Mouse (Mus musculus): ENCODE results near the gene Tnip1.
"Not testable (repeated sequence)": the region's sequence is repeated elsewhere in the genome, so short reads cannot be mapped to it uniquely, and the experiment has no call there.

The Tnip1 gene

DNA sequence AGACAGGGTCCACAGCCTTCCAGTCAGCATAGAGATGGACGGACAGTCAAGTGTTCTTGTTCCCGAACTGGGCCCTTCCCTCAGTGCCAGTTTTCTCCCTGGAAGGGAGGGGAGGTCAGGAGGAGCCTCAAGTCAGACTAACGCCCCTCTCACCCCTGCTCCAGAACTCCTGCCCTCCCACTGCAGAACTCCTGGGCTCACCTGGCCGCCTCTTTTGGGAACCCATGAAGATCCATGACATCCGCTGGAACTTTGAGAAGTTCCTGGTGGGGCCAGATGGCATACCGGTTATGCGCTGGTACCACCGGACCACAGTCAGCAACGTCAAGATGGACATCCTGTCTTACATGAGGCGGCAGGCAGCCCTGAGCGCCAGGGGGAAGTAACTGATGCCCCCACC, 53.4 kb downstream of the Tnip1 start:
- no peak for DNase-seq (ENCODE audit: low spot score)

DNA sequence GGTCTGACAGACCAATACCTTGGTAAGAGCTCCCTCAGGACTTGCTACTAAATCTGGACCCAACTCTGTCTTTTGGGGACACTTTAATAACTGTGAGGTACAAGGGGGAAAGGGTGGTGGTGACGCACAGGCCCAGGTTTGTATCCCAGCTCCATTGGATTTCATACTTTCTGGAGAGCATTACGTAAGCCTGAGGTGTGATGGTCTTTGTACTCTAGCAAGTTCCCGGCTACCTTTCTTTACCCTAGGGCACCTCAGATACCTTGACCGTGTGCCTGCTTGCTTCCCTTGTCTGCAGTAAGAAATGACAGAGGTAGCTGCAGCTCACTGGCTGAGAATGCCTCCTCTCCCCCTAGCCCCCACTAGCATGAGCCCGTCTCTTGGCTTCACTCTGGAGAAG, 55.5 kb downstream of the Tnip1 start:
- no peak for DNase-seq (ENCODE audit: low spot score)

DNA sequence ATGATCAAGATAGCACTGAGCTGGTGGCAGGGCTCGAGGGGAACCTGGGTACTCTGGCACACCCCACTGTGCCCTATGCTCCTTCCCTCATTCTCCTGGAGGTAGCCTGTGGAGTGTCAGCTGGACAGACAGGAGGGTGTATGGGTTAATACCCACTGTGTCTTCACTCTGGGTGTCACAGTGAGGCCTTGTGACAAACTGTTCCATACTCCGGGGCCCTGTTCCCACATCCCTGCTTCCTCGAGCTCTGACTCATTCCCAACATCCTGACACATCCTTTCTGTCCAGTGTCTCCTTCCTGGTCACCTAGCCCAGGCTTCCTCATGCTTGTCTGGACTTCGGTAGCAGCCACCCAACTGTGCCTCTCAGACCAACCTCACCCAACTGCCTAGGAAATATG, 56.3 kb downstream of the Tnip1 start:
- no peak for DNase-seq (ENCODE audit: low spot score)

DNA sequence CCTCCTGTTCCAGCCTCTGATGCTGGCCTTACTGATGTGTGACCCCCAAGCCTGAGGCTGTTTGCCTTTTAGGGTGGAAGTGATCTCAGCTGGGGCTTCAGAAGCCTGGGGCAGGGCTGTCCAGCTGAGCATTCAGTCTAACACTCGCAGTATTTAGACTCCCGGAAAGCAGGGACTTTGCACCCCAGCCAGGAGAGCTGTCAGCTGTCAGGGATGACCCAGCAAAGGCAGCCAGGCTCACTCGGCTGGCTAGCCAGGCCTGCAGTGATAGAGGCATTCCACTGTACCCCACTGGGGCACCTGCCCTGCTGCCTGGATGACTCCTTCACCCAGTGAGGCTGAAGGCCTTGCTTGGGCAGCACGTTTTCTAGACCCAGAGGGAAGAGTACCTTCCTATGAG, 56.8 kb downstream of the Tnip1 start:
- DNase-seq (ENCODE audit: low spot score), result no peak

DNA sequence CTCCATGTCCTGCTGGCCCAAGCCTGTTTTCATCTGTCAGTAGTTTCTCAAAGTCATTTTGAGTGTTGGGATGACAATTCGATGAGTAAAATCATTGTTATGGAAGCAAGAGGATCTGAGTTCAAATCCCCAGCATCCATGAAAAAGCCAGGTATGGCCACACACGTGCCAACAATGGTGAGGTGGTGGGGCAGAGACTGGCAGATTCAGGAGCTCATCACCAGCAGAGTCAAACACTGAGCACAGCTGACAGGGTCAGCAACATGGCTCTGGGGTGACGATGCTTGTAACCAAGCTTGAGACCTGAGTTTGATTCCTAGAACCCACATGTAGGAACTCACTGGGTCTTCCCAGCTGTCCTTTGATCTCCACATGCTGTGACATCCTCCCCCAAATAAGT, 57.6 kb downstream of the Tnip1 start:
- DNase-seq (ENCODE audit: low spot score), result no peak

DNA sequence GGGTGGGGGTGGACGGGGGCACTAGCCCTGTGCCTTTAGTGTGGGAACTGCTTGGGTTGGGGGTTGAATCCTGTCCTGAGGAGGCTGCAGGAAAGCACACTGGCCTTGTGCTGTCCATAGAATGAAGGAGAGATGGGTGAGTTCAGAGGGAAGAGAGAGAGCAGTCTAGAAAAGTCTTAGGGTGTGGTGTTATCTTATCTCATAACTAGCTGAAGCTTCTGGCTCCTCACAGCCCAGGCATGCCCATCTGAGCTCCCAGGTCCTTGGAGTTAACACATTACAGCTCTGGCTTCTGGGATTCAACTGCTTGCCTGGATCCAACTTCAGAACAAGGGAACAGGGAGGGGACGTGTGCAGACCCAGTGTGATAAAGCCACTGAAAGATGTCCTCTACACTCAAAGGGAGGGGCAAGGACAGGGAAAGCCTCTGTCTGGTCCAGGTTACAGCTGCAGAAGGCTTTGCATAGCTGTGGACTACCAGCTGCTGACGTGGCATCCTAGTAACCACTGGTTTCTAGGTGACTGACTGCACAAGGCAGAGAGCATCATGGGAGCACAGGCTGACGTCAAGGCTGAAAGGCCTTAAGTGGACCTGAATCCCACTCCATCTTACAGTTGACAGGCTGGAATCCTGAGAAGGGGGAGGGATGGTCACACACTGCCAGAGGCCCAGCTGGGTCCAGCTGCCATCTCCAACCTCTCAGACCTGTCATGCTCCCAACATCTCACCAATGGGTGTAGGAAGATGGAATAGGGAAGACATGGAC, 58.6 kb downstream of the Tnip1 start:
- DNase-seq (ENCODE audit: low spot score), result peak; percentile 26

DNA sequence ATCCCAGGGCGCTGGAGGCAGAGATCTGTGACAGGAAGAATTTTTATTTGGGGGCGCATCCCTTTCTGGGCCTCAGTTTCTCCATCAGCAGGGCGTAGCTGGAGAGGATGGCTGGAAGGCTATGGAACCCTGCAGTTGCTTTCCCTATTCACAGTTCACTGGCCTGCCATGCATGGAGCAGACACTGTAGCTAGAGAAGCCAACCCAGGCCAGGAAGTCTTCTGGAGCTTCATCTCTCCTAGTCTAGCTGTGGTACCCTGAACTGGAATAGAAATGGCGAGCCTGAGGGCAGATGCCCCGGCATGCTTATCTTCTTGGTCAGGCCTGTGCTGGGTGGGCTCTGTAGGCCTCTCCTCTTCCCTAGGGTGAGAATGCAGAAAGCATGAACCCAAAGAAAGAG, 59.4 kb downstream of the Tnip1 start:
- DNase-seq (ENCODE audit: low spot score), result no peak

DNA sequence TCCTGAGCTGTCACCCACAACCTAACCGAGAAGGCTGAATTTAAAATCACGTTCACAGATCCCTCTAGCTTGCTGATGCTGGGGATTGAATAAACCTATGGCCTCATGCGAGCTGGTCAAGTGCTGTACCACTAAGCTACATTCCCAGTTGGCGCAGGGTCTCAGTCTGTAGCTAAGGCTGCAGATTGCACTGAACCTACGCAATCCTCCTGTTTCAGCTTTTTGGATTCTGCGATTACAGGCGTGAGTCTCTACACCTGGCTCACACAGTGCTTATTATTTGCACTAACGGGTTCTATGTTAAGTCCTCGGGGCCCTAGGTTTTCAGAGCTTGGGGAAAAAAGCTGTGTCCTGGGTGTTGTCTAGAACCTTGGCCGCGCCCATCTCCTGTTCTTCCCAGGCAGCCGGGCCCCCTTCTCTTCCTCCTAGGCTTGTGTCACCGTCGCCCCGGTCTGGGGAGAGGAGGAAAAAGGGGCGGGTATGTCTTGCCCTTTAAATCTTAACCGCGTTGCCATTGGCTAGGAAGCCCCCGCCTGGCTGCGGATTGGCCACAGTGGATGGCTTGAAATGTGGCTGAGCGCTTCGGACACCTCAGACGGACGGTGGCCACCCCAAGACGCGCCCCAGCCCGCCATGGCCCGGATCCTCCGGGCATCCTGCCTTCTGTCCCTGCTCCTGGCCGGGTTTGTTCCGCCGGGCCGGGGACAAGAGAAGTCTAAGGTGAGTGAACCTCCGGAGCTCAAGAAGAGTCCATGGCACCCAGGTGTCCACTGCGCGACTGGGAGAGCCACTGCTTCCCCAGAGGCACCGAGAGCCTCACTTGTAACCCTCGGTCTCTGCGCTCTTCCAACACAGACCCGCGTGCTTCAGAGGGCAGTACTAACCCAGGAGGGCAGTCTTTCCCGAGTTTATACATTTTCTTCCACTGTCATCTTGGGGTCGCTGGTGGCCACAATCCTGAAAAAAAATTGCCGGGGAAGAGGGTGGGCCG, 60.1 kb downstream of the Tnip1 start, which contains the start of gene Gpx3:
TSS of gene Gpx3 (plus strand) at position 121 of the 991 bp plus-strand sequence.
- DNase-seq (ENCODE audit: low spot score), result no peak

DNA sequence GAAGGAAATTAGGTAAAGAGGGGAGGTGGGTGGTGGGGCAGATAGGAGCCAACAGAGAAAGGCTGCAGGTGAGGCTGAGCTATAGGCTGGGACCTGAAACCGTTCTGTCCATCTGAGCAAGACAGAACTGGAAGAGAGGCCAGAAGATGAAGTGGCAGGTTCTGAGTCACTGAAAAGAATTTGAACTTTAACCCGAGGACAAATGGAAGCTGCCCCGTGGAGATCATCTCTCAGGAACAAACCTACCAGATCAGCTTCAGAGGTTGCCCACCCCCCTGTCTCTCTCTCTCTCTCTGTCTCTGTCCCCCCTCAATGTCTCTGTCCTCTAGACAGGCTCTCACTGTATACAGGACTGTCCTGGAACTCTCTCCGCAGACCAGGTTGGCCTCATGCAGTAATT, 63.1 kb downstream of the Tnip1 start:
- no peak for DNase-seq (ENCODE audit: low spot score)

DNA sequence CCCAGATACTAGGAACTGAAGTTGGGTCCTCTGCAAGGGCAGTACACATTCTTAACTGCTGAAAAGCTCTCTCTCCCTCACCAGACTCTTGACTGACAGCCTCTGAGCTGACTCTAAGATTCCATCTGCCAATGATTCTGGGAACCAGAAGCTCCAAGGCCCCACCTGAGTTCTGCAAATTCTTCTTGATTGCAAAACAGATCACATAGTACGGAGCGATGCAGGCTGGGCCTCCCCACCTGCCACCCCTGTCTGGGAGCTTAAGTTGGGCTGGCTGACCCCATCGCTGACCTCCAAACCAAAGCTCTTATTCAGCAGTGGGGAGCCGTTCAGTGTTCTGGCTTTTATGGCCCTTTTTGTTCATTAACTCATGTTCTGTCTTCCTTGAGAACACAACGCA, 65.2 kb downstream of the Tnip1 start:
- no peak for DNase-seq (ENCODE audit: low spot score)

DNA sequence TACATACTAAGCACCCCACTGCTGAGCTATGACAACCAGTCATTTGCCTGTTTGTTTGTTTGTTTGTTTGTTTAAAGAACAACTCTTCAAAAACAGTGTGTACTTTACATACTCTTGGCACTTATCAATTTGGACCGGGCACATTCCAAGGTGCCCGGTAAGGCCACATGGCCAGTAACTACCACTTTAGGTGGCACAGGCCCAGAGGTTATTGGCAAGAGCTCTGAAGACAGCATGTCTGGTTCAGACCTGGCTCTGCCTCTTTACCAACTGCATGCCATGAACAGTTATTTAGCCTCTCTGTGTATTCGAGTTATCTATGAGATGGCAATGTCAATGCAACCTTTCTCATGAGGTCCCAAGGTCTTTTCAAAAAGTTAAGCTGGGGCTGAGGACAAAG, 66.1 kb downstream of the Tnip1 start:
- not testable (repeated sequence) for DNase-seq (ENCODE audit: low spot score)

DNA sequence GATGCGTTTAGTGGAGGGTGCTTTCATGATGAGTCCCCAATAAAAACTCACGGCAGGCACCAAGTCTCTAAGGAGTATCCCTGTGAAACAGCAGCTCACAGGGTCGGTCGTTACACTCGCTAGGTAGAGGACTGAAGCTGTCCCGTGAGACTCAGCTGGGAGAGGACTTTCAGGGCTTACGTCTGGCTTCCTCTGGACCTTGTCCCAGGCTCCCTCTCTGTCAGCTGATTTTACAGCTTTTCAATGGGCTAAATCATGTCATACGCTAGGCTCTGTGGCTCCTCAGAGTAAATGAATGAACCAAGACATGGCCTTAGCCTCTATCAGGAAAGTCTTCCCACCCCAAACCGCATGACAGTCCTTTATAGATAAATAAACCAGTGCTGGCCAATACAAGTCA, 68.1 kb downstream of the Tnip1 start:
- no peak for DNase-seq (ENCODE audit: low spot score)

DNA sequence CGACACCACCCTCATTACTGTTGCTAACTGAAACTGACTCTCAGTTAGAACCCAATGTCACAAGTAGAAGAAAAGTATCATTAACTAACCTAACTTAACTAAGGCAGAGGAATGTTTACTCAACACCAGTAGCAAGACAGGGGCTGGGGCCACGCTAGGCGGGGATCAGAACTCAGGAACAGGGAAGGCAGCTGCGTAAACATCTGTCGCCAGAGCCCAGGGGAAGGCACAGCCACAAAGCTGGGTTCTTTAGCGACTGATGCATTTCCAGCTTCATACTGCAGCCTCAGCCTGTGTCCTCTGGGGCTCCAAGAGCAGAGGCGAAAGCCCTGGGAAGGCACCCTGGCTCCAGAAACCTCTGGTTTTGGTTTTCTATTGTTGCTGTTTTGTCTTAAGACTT, 70.6 kb downstream of the Tnip1 start:
- DNase-seq (ENCODE audit: low spot score), result no peak

DNA sequence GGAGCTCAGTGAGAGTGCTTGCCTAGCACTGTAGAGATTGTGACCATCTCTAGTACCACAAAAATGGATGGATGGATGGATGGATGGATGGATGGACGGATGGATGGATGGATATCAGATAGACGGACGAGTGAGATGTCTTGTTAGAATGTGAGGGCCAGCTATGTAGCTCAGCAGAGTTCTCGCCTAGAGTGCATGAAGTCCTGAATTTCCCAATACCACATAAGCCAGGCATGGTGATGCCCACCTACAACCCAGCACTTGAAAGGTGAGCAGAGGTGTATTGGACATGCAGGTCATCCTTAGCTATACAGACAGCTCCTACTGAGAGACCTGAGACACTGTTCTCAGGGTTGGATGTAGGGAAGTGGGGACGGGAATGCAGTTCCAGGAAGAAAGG, 71.4 kb downstream of the Tnip1 start:
- DNase-seq (ENCODE audit: low spot score), result no peak

DNA sequence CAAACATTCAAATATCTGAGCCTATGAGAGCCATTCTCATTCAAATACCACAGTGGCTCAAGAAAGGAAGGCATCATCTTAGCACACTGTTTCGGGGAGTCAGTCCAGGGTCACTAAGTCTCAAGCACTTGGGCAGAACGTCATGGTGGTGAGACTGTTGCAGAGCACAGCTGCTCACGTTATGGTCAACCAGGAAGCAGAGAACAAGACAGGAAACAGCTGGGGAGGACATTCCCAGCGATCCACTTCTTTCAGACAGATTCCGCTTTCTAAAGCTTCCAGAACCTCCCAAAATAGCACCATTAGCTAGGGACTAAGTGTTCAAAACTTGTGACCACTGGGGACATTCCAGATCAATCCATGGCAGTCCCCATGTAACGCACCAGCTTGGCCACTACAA, 74.8 kb downstream of the Tnip1 start:
- DNase-seq (ENCODE audit: low spot score), result no peak

DNA sequence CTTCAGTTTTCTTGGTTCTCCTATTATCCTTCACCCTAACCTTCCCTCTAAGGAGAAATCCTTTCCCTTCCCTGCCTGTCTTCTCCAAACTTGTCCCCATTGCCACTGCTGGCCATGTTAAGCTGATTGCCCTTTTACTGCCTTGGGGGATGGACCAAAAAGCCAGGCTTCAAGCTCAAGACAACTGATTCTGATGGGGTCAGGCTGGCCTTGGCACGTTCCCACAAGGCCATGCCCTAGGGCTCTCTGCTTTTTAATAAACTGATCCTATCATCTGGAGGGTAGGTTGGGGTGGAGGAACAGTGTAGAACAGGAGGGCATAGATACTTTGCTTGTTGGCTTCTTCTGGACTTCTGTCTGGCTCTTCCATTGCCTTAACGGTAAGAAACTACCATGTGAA, 77.3 kb downstream of the Tnip1 start:
- no peak for DNase-seq (ENCODE audit: low spot score)

DNA sequence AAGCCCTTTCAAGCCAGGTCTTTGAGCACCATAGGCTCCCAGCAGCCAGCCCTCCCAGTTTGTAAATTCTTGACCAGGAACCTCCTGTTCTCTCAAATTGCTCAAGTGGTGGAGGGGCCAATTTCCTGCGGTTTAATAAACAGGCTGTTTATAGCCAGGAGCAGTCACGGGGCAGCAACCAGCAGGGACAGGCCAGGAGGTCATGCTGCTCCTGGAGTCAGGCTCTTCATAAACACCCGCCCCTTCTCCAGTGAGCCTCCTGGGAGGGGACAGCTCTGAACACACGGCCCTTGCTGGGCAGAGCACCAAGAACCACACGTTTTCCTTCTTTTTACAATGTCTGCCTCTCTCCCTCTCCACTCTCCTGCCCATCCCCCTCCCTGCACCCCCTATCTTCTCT, 77.8 kb downstream of the Tnip1 start:
- no peak for DNase-seq (ENCODE audit: low spot score)

DNA sequence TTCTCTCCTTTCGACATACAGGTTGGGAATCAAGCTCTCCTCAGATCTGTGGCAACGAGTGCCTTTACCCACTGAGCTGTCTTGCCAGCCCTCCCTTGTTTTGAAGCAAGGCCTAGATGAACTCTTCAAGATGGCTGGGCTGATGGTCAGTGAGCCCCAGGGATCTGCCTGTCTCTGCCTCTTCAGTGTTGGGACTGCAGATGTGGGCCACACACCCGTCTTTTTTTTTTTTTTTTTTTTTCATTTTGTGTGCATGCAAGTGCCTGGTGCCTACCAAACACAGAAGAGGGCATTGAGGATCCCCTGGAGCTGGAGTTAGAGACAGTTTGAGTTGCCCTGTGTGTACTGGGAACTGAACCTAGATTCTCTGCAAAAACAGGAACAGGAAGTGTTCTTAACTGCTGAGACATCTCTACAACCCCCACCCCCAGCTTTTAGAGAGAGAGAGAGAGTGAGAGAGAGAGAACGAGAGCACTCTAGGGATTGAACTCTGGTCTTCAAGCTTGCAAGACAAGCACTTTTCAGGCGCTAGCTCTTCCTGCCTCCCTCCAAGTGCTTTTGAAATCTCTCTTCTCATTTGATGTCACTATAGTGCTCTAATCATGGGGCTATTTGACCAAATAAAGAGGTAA, 78.4 kb downstream of the Tnip1 start:
- no peak for DNase-seq (ENCODE audit: low spot score)

DNA sequence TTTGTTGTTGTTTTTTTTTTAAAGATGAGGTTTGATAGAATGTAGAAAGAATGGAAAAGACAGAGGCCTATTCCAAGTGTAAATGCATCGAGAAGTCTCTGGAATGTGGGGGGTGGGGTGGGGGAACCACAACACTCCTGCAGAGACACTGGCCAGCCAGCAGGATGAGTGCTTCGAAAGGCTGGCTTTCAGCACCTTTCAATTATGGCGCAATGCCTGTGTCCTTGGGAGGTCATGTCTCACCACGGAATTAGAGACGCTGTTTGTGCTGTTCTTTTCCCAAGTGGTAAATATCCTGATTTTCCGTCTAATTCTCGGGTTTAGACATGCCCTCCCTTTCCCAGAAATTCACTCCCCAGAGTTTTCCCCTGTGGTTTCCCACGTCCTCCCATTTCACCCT, 80.0 kb downstream of the Tnip1 start:
- DNase-seq (ENCODE audit: low spot score), result no peak

DNA sequence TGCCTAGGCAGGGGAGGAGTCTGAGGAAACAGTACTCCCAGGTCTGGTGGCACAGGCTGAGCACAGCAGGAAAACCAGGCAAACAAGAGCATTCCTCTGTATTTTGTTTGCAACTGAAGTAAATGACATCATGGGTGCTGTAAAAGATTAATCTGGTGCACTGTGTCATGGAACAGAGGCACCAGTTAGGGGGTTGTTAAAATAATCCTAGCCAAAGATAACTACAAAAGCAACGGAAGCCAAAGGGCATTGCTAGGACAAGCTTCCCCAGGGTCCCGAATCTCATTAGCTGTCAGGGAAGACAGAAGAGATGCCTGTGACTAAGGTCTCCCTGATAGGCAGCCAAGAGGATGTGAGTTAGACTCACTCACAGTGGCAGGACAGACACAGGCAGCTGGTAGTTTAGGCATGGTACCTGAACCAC, 81.7 kb downstream of the Tnip1 start:
- no peak for DNase-seq (ENCODE audit: low spot score)

DNA sequence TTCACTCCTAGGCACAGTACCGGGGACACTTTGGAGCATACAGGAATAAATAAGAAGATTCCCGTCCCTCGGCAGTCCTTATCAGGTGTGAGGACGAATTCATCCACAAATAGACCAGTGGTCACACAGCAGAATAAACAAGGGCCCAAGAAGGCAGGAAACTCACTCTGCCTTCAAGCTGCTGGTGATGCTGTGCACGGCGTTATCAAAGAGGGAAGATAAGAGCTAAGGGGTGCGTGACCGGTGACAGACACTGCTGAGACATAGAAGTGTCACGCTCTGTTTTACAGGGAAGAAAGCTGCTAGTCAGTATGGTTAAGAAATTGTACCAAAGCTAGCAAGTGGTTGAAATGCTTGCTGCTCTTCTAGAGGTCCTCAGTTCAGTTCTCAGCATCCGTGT, 82.8 kb downstream of the Tnip1 start:
- DNase-seq (ENCODE audit: low spot score), result no peak

DNA sequence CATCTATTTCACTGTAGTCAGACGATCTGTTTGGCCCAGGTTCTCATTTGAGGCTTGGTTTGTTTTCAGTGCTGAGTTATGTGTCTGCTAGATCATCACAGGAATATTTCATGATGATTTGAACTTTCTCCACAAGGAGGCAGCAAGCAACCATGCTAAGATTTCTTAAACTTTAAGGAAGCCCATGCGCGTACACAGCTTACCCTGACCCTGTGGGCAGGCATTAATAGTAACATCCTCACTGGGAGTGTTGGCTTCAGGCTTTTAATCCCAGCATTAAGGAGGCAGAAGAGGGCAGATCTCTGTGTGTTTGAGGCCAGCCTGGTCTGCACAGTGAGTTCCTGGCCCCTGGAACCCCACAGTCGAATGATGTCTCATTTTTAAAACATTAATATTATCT, 83.3 kb downstream of the Tnip1 start:
- DNase-seq (ENCODE audit: low spot score), result peak; percentile 63

DNA sequence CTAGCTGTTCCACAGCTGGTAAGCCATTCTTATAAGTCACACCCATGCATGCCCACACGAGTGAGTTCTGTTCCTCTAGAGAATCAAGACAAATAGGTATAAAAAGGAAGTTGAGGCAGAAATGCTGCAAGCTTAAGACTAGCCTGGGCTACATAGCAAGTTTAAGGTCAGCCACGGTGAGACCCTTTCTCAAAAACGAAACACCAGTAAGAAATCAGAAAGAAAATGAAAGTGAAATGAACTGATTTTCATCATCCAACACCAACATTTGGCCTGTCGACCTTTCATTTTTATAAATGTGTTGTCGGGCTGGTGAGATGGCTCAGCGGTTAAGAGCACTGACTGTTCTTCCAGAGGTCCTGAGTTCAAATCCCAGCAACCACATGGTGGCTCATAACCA, 83.8 kb downstream of the Tnip1 start:
- DNase-seq (ENCODE audit: low spot score), result no peak

All from T-cell, adult 2 months (primary cell).